Mouse (Mus musculus): Measurements from ENCODE around the gene Crygc.

GRCm38 (mm10) chr1:65113536-65114172 is 40.2 kb upstream of the Crygc start:
- TF ChIP-seq CTCF (IDR thresholded peaks at IDR 0.05; ENCODE audit: low read depth, low read length), result no peak
- TF ChIP-seq GATA1 (IDR thresholded peaks at IDR 0.05; ENCODE audit: borderline replicate concordance, low read length), result no peak

All from G1E (cell line).